Mouse (Mus musculus) C2C12 (cell line): Measurements from ENCODE around the gene Ildr2.

Source experiments
- CEBPB ChIP-seq: IDR thresholded peaks from one replicate; pipeline ENCODE4 v1.6.1; 2011; ENCODE audit warnings: low read depth, mild to moderate bottlenecking, control low read depth, moderate library complexity
- CTCF ChIP-seq: IDR thresholded peaks from one replicate; pipeline ENCODE4 v1.5.1; 2011; ENCODE audit not compliant: control insufficient read depth, insufficient read depth, insufficient read length
- FOSL1 ChIP-seq: IDR thresholded peaks from one replicate; pipeline ENCODE4 v1.8.0; 2011; ENCODE audit warnings: mild to moderate bottlenecking, low read length; ENCODE audit not compliant: poor library complexity, insufficient read depth, severe bottlenecking
- MAX ChIP-seq: IDR thresholded peaks from one replicate; pipeline ENCODE4 v1.6.1; 2011; ENCODE audit warnings: mild to moderate bottlenecking, control low read depth
- MYOD1 ChIP-seq: IDR thresholded peaks from one replicate; pipeline ENCODE4 v1.6.1; 2011; ENCODE audit warnings: low read depth; ENCODE audit not compliant: control insufficient read depth, insufficient read length
- MYOG ChIP-seq: IDR thresholded peaks from one replicate; pipeline ENCODE4 v1.6.1; 2011; ENCODE audit not compliant: control insufficient read depth, insufficient read length; ENCODE audit errors: extremely low read depth
- USF1 ChIP-seq: IDR thresholded peaks from one replicate; pipeline ENCODE4 v1.6.1; 2011; ENCODE audit warnings: low read depth, mild to moderate bottlenecking, control low read depth, moderate library complexity

- TF ChIP-seq MYOD1, result no peak
- no peak for TF ChIP-seq CTCF
- no peak for TF ChIP-seq MAX
- no peak for TF ChIP-seq USF1
- no peak for TF ChIP-seq CEBPB
- no peak for TF ChIP-seq MYOG
- no peak for TF ChIP-seq FOSL1
Observed at GRCm38 (mm10) chr1:166259526-166259925, 5.6 kb downstream of the Ildr2 start.
